Mouse (Mus musculus): ENCODE data around the gene Zfp708. TPM values are rescaled to one million over a fixed set of nuclear protein-coding genes. Genes with fewer than 3 reads are reported as not detected.
"Not testable (repeated sequence)": the region's sequence is repeated elsewhere in the genome, so short reads cannot be mapped to it uniquely, and the experiment has no call there.

The Zfp708 gene
- 7.5 and 8.2 TPM in 2 replicates for polyA plus RNA-seq (2014; fragmentation: Nextera tagmentation; extraction: Ambion mirVana)

GRCm38 (mm10) chr13:67097876-67098275 is at the start of gene Zfp708:
Gene Zfp708, minus strand, starts transcription at chr13:67097976.
- ATAC-seq (ENCODE audit: insufficient read depth, low FRiP score, low TSS enrichment): no peak
- Histone ChIP-seq H3K36me3 (ENCODE audit: control insufficient read depth, insufficient read depth, low read length) (no peaks in the 10 kb centered on the region), H3K9ac (ENCODE audit: low read length) (no peak within 1 kb of the TSS), H3K27ac (ENCODE audit: low read depth, low read length) (no peak within 1 kb of the TSS), H3K9me3 (ENCODE audit: control insufficient read depth, low read length) (no peaks in the 10 kb centered on the region), H3K4me1 (ENCODE audit: control insufficient read depth, insufficient read depth, low read length) (no peaks in the 10 kb centered on the region), H3K4me3 (ENCODE audit: low read depth, low read length) (no peak within 1 kb of the TSS), H3K4me2 (ENCODE audit: low read depth) (no peak within 1 kb of the TSS), H3K27me3 (ENCODE audit: control insufficient read depth, insufficient read depth, low read length) (no peaks in the 10 kb centered on the region)
- 89% methylated on average over 10 of the region's 10 CpGs for WGBS
- DNase-seq (ENCODE audit: low spot score): no peak

GRCm38 (mm10) chr13:67128038-67128721 is 30.4 kb upstream of the Zfp708 start:
- ATAC-seq (ENCODE audit: insufficient read depth, low FRiP score, low TSS enrichment) (peak; percentile 96), DNase-seq (ENCODE audit: low spot score) (peak; percentile 85)
- Histone ChIP-seq H3K27ac (ENCODE audit: low read depth, low read length) (no peak overlapping the region), H3K27me3 (ENCODE audit: control insufficient read depth, insufficient read depth, low read length) (no peaks in the 10 kb centered on the region), H3K9me3 (ENCODE audit: control insufficient read depth, low read length) (no peaks in the 10 kb centered on the region), H3K9ac (ENCODE audit: low read length) (peak overlapping the region; percentile 78), H3K36me3 (ENCODE audit: control insufficient read depth, insufficient read depth, low read length) (no peaks in the 10 kb centered on the region; the same call in 1 of the 2 replicates), H3K4me2 (ENCODE audit: low read depth) (peak overlapping the region; percentile 66), H3K4me3 (ENCODE audit: low read depth, low read length) (peak overlapping the region; percentile 69), H3K4me1 (ENCODE audit: control insufficient read depth, insufficient read depth, low read length) (no peaks in the 10 kb centered on the region)
- WGBS: under 1% methylated on average over 18 of the region's 18 CpGs

GRCm38 (mm10) chr13:67127507-67127906 is 29.7 kb upstream of the Zfp708 start:
- not testable (repeated sequence) for H3K36me3 ChIP-seq (ENCODE audit: control insufficient read depth, insufficient read depth, low read length); H3K27ac ChIP-seq (ENCODE audit: low read depth, low read length); H3K4me3 ChIP-seq (ENCODE audit: low read depth, low read length); H3K4me1 ChIP-seq (ENCODE audit: control insufficient read depth, insufficient read depth, low read length); H3K9me3 ChIP-seq (ENCODE audit: control insufficient read depth, low read length); H3K4me2 ChIP-seq (ENCODE audit: low read depth); H3K27me3 ChIP-seq (ENCODE audit: control insufficient read depth, insufficient read depth, low read length); DNase-seq (ENCODE audit: low spot score); H3K9ac ChIP-seq (ENCODE audit: low read length)
- ATAC-seq (ENCODE audit: insufficient read depth, low FRiP score, low TSS enrichment): peak; percentile 14
- 78% methylated on average over 10 of the region's 10 CpGs for WGBS

- ATAC-seq (ENCODE audit: insufficient read depth, low FRiP score, low TSS enrichment) (no peak), DNase-seq (ENCODE audit: low spot score) (no peak)
- Histone ChIP-seq H3K9me3 (ENCODE audit: control insufficient read depth, low read length) (no peaks in the 10 kb centered on the region), H3K4me3 (ENCODE audit: low read depth, low read length) (no peak overlapping the region), H3K27me3 (ENCODE audit: control insufficient read depth, insufficient read depth, low read length) (no peaks in the 10 kb centered on the region), H3K4me1 (ENCODE audit: control insufficient read depth, insufficient read depth, low read length) (no peaks in the 10 kb centered on the region), H3K36me3 (ENCODE audit: control insufficient read depth, insufficient read depth, low read length) (no peaks in the 10 kb centered on the region; the same call in 1 of the 2 replicates), H3K4me2 (ENCODE audit: low read depth) (no peak overlapping the region), H3K9ac (ENCODE audit: low read length) (no peak overlapping the region), H3K27ac (ENCODE audit: low read depth, low read length) (no peak overlapping the region)
- WGBS: 88% methylated on average over 1 of the region's 1 CpGs
Measured at GRCm38 (mm10) chr13:67124460-67124859, 26.7 kb upstream of the Zfp708 start.

GRCm38 (mm10) chr13:67121360-67121759 is 23.6 kb upstream of the Zfp708 start, which contains the start of gene Zfp759:
Gene Zfp759, plus strand, starts transcription at chr13:67121660.
- H3K27ac ChIP-seq (ENCODE audit: low read depth, low read length); H3K9ac ChIP-seq (ENCODE audit: low read length); H3K4me1 ChIP-seq (ENCODE audit: control insufficient read depth, insufficient read depth, low read length); H3K4me2 ChIP-seq (ENCODE audit: low read depth); H3K36me3 ChIP-seq (ENCODE audit: control insufficient read depth, insufficient read depth, low read length); H3K9me3 ChIP-seq (ENCODE audit: control insufficient read depth, low read length); DNase-seq (ENCODE audit: low spot score); ATAC-seq (ENCODE audit: insufficient read depth, low FRiP score, low TSS enrichment); H3K27me3 ChIP-seq (ENCODE audit: control insufficient read depth, insufficient read depth, low read length); H3K4me3 ChIP-seq (ENCODE audit: low read depth, low read length): not testable (repeated sequence)

- not testable (repeated sequence) for H3K4me1 ChIP-seq (ENCODE audit: control insufficient read depth, insufficient read depth, low read length); H3K4me3 ChIP-seq (ENCODE audit: low read depth, low read length); DNase-seq (ENCODE audit: low spot score); H3K9ac ChIP-seq (ENCODE audit: low read length); H3K36me3 ChIP-seq (ENCODE audit: control insufficient read depth, insufficient read depth, low read length); H3K4me2 ChIP-seq (ENCODE audit: low read depth); ATAC-seq (ENCODE audit: insufficient read depth, low FRiP score, low TSS enrichment); H3K9me3 ChIP-seq (ENCODE audit: control insufficient read depth, low read length); H3K27ac ChIP-seq (ENCODE audit: low read depth, low read length); H3K27me3 ChIP-seq (ENCODE audit: control insufficient read depth, insufficient read depth, low read length)
- WGBS: 95% methylated on average over 8 of the region's 8 CpGs
Measured at GRCm38 (mm10) chr13:67116163-67116562, 18.4 kb upstream of the Zfp708 start, which contains the start of gene Rslcan18. Gene Rslcan18, minus strand, starts transcription at chr13:67116263.

- Histone ChIP-seq H3K9me3 (ENCODE audit: control insufficient read depth, low read length) (no peaks in the 10 kb centered on the region), H3K4me3 (ENCODE audit: low read depth, low read length) (no peak overlapping the region), H3K27ac (ENCODE audit: low read depth, low read length) (no peak overlapping the region), H3K36me3 (ENCODE audit: control insufficient read depth, insufficient read depth, low read length) (no peaks in the 10 kb centered on the region), H3K9ac (ENCODE audit: low read length) (no peak overlapping the region), H3K27me3 (ENCODE audit: control insufficient read depth, insufficient read depth, low read length) (no peaks in the 10 kb centered on the region), H3K4me1 (ENCODE audit: control insufficient read depth, insufficient read depth, low read length) (no peaks in the 10 kb centered on the region), H3K4me2 (ENCODE audit: low read depth) (no peak overlapping the region)
- 96% methylated on average over 2 of the region's 2 CpGs for WGBS
- ATAC-seq (ENCODE audit: insufficient read depth, low FRiP score, low TSS enrichment): no peak
- DNase-seq (ENCODE audit: low spot score): no peak
Measured at GRCm38 (mm10) chr13:67113287-67113686, 15.5 kb upstream of the Zfp708 start.

- H3K36me3 ChIP-seq (ENCODE audit: control insufficient read depth, insufficient read depth, low read length): no peaks in the 10 kb centered on the region
- DNase-seq (ENCODE audit: low spot score) (no peak), ATAC-seq (ENCODE audit: insufficient read depth, low FRiP score, low TSS enrichment) (no peak)
- H3K4me1 ChIP-seq (ENCODE audit: control insufficient read depth, insufficient read depth, low read length): no peaks in the 10 kb centered on the region
- H3K9ac ChIP-seq (ENCODE audit: low read length): no peak overlapping the region
- H3K27ac ChIP-seq (ENCODE audit: low read depth, low read length): no peak overlapping the region
- H3K4me2 ChIP-seq (ENCODE audit: low read depth): no peak overlapping the region
- WGBS: 84% methylated on average over 12 of the region's 12 CpGs
- no peaks in the 10 kb centered on the region for H3K27me3 ChIP-seq (ENCODE audit: control insufficient read depth, insufficient read depth, low read length)
- no peaks in the 10 kb centered on the region for H3K9me3 ChIP-seq (ENCODE audit: control insufficient read depth, low read length)
- H3K4me3 ChIP-seq (ENCODE audit: low read depth, low read length): no peak overlapping the region
Measured at GRCm38 (mm10) chr13:67112096-67112495, 14.3 kb upstream of the Zfp708 start.

GRCm38 (mm10) chr13:67108821-67109206 is 11.0 kb upstream of the Zfp708 start:
- Histone ChIP-seq H3K27ac (ENCODE audit: low read depth, low read length) (no peak overlapping the region), H3K4me3 (ENCODE audit: low read depth, low read length) (peak overlapping the region; percentile 59), H3K4me2 (ENCODE audit: low read depth) (peak overlapping the region; percentile 73), H3K27me3 (ENCODE audit: control insufficient read depth, insufficient read depth, low read length) (no peaks in the 10 kb centered on the region), H3K9me3 (ENCODE audit: control insufficient read depth, low read length) (no peaks in the 10 kb centered on the region), H3K9ac (ENCODE audit: low read length) (no peak overlapping the region; the same call in 1 of the 2 replicates), H3K4me1 (ENCODE audit: control insufficient read depth, insufficient read depth, low read length) (no peaks in the 10 kb centered on the region), H3K36me3 (ENCODE audit: control insufficient read depth, insufficient read depth, low read length) (no peaks in the 10 kb centered on the region)
- DNase-seq (ENCODE audit: low spot score): no peak
- ATAC-seq (ENCODE audit: insufficient read depth, low FRiP score, low TSS enrichment): peak; percentile 55; the same call in 1 of the 2 replicates
- 7% methylated on average over 9 of the region's 9 CpGs for WGBS

All from neural tube, embryonic 11.5 days (tissue).